Mouse (Mus musculus): ENCODE data around the gene Adam15. TPM values are rescaled to one million over a fixed set of nuclear protein-coding genes. Genes with fewer than 3 reads are reported as not detected.

Adam15 gene
- total RNA-seq, 2 experiments from 2014 or later: 109 to 112 TPM

- DNase-seq (ENCODE audit: extremely low spot score in 1 of 2, low spot score in 1 of 2): no peak
Measured at GRCm38 (mm10) chr3:89355512-89355902, 5.7 kb upstream of the Adam15 start.

DNA sequence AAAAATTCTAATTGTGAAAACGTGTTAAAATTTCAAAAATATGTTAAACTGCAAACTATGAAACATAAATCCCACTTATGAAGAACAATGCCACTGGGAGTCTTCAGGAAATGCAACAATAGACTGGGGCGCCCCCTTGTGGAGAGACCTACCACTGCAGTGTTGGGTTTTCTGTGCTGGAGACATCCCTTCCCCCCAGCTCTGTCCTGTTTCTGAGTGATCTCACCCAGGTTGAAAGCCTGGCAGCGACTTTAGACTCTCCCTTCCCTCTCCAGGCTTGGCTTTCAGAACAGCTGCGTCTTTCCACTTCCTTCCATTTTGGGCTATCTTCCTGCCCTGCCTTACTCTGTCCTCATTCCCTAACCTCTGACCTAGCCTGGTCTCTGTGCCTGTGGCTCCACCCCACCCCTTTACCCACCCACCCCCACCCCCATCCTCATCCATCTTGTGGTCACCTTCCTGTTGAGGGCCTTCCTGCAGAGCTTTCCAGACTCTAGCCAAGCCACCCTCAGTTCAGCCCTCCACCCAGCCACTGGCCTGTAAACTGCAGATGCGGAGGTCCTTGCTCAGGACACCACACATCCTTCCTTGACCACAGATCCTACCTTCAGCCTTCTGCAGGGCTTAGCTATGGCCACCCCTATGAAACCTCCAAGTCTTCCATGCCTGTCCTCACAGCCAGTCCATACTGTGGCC, 5.2 kb upstream of the Adam15 start:
- DNase-seq (ENCODE audit: extremely low spot score in 1 of 2, low spot score in 1 of 2): peak; percentile 83 to 96

- no peak for DNase-seq (ENCODE audit: extremely low spot score in 1 of 2, low spot score in 1 of 2)
Measured at GRCm38 (mm10) chr3:89351271-89351670, 1.5 kb upstream of the Adam15 start.

DNA sequence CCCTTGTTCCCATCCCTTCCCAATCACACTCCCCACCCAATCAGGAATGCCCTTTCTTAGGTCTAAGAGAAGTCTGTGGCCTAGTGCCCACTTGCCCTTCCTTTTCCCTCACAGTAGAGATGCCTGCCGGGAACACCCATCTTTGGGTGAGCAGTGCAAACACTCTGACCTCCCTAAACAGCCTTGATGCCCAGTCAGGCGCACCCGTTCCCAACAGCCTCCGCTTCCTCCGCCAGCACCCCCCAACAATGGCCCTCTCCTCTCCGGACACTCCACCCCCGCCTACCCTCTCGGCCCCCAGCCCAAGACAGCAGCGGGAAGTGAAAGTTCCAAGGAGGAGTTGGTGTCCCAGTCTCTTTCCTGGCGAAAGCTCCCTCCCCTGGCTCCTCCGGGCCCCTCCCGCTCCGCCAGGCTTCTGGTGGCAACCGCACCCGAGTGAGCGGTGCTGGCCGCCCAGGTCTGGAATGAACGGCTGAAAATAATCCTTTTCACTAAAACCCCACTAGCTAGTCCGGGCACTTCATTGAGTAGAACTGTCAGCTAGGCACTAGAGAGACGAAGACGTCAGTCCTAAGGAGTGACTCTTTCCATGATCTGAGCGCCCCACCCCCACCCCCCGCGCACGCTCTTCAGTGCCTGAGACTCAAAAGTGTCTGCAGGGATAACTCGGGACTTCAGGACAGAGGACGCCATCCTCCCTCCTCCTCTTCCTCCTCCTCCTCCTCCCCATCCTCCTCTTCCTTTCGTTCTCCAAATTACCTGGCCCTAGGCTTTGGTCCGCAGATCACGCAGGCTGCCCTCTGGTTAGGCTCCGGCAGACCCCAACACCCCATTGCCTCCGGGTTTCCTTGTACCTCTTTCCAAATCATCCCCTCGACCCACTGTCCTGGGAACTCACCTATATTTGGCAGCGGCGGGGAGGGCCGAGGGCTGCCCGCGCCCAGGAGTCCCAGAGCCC, 606 bp downstream of the Adam15 start:
- DNase-seq (ENCODE audit: extremely low spot score in 1 of 2, low spot score in 1 of 2): no peak

DNA sequence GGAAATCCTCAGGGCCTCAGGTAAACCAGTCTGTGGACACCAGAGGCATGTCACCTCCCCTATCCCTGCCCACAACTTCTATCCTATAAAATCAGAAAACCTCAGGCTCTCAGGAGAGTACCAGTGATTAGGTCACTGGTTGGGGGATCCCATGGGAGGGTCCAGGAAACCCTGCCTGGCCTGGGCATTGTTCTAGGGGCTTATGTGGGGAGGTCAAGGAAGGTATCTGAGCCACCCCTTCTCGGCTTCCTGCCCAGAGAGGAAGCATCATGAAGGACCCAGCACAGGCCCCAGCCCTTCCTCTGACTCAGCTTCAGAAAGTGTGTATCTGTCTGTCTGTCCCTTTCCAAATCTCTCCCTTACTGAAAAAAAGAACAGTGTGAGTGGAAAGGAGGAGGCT, 1.9 kb downstream of the Adam15 start:
- no peak for DNase-seq (ENCODE audit: extremely low spot score in 1 of 2, low spot score in 1 of 2)

DNA sequence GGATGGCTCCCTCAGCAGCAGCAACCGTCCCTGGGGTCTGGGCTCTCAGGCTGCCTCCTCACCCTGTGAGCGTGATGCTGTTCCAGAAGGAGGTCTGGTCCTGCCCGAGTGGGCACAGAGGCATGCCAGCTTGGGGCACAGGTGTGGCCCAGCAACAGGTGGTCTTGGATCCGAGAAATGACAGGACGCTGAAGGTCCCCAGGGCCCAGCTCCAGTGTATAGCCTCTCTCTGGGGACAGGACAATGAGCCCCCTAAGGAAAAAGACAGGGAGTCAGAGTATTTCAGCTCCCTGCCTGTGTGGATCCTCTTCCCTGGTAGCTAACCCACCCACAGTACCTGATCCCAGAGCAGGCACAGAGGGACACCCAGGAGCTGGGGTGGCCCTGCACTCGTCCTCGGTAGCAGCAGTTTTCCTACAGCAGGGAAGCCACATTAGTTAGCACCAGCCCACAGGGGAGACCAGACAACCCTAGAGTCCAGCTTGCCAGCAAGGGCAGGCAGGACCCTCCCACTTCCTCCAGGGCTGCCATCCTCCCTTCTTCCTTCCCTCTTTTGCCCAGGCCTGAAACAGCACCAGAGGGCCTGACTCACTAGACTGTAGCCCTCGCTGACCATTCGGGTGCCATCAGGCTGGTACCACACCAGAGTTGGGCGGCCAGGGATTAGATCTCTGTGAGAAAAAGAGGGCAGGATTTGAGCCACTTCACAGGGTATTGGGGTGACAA, 2.8 kb downstream of the Adam15 start:
- DNase-seq (ENCODE audit: extremely low spot score in 1 of 2, low spot score in 1 of 2): no peak

DNA sequence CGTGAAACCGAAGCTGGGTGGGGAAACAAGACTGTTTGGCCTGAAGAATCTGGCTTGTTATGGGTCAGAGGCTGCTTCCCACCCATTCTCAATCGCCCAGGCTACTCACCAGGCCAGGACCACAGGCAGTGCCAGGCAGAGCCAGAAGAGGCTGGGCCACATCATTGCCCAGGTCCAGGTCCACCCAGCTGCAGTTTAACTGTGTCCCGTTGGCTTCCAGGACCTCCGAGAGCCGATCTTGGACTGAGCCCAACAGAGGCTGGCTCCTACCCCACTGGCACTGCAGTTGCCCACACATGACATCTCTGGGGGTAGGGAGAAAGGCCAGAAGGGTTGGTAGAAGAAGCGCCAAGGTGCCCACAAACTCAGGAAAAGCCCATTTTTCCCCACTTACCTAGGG, 6.5 kb downstream of the Adam15 start:
- DNase-seq (ENCODE audit: extremely low spot score in 1 of 2, low spot score in 1 of 2): no peak

GRCm38 (mm10) chr3:89341794-89342193, 8.0 kb downstream of the Adam15 start:
- no peak for DNase-seq (ENCODE audit: extremely low spot score in 1 of 2, low spot score in 1 of 2)

- DNase-seq (ENCODE audit: extremely low spot score in 1 of 2, low spot score in 1 of 2): peak; percentile 70 to 89
Measured at GRCm38 (mm10) chr3:89340465-89340864, 9.3 kb downstream of the Adam15 start.

DNA sequence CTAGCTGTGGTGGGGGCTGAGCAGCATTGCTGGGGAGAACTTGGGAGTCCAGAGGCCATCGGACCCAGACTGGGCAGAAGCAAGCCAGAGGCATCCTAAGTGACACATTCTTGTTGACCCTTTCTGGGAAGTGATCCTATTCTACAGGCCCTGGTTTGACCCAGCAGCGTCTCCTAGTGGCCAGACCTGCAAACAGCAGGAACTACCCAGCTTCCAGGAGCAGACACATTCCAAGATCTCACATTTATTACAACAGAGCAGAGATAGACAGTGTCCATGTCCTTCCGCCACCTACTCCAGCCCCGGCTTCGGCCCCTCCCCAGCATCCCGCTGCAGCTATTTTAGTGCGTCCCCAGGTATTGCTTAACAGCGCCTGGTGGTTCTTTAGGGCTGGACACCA, 10.4 kb downstream of the Adam15 start:
- peak; percentile 63 to 77 for DNase-seq (ENCODE audit: extremely low spot score in 1 of 2, low spot score in 1 of 2)

GRCm38 (mm10) chr3:89337721-89338578, 11.8 kb downstream of the Adam15 start, which contains the start of gene Efna4:
Efna4 (minus strand) TSS chr3:89338028.
- DNase-seq (ENCODE audit: extremely low spot score in 1 of 2, low spot score in 1 of 2): no peak

DNA sequence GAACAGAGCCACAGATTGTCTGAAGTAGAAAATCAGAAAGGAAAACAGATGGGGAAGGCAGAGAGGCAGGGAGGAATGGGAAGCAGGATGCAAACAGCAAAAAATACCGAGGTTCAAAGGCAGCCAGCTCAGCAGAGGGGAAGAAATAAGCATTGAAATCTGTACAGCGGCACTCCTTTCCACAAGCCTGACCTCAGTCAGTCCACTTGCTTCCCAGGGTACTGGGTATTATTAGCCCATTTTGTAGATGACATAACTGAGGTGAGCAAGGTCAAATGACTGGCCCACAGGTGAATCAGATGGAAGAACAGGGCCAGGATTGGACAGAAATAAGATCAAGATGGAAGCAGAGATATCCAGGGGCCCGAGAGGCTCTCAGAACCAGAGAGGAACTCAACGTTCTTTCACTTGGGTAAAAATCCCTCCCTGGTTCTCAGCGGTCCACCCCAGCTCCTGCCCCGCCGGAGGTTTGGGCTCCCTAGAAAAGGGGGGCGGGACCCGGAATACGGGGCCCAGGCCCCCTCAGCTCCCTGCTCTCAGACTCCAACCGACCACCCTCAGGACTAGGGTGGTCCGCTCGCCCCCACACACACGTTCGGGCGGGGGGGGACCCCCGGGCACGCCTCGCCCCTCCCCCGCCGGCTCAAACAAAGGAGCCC, 12.6 kb downstream of the Adam15 start:
- DNase-seq (ENCODE audit: extremely low spot score in 1 of 2, low spot score in 1 of 2): no peak

GRCm38 (mm10) chr3:89336529-89336928, 13.3 kb downstream of the Adam15 start:
- DNase-seq (ENCODE audit: extremely low spot score in 1 of 2, low spot score in 1 of 2): no peak

DNA sequence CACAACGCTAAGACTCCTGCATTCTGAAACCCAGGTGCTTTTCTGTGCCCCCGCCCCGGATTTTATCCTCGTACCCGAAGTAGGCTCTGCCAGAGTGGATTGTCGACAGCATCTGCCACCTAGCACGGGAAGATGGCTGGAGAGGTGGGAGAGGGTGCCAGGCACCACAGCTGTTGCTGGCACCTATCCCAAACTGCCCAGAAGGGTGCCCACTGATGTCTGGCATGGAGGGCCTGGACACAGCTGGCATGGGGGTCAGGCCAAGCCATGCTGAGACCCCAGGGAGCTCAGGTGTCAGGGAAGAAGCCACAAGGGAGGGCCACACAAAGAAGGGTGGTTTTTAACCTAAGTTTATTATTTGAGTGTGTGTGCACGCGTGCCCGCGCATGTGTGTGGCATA, 16.7 kb downstream of the Adam15 start:
- no peak for DNase-seq (ENCODE audit: extremely low spot score in 1 of 2, low spot score in 1 of 2)

GRCm38 (mm10) chr3:89332476-89332875, 17.3 kb downstream of the Adam15 start:
- DNase-seq (ENCODE audit: extremely low spot score in 1 of 2, low spot score in 1 of 2): no peak

DNA sequence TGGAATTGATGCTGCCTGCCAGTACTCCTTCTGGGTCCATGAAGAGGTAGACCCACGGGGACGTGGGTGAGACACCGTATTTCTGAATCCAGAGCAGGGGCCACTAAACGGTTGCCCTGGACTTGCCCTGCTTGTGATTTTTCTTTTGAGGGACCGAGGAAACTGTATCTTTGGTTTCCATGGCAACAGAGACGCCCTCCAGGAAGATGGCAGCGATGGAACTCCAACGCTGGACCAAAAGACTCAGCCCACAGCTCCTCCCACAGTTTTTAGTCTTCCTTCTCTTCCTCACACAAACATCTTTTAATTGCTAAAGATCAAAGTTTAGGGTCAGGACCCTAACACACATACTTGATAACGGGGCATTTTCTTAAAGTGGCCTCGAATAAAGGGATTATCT, 17.8 kb downstream of the Adam15 start:
- no peak for DNase-seq (ENCODE audit: extremely low spot score in 1 of 2, low spot score in 1 of 2)

- DNase-seq (ENCODE audit: extremely low spot score in 1 of 2, low spot score in 1 of 2): no peak
Measured at GRCm38 (mm10) chr3:89331561-89331960, 18.2 kb downstream of the Adam15 start.

- no peak for DNase-seq (ENCODE audit: extremely low spot score in 1 of 2, low spot score in 1 of 2)
Measured at GRCm38 (mm10) chr3:89330948-89331347, 18.8 kb downstream of the Adam15 start.

- no peak for DNase-seq (ENCODE audit: extremely low spot score in 1 of 2, low spot score in 1 of 2)
Measured at GRCm38 (mm10) chr3:89330346-89330745, 19.4 kb downstream of the Adam15 start.

Measured in layer of hippocampus, postnatal 25 days (tissue).